Mouse (Mus musculus) midbrain, embryonic 12.5 days (tissue): Measurements from ENCODE around the gene Lrp6. TPM values are rescaled to one million over a fixed set of nuclear protein-coding genes. Genes with fewer than 3 reads are reported as not detected.

ENCODE experiments used
- ATAC-seq: fragments of 200-750 bp; cut with Nextera tagmentation; 2 replicates; pipeline ENCODE4 v1.8.0; 2017; ENCODE audit warnings: low read depth, moderate TSS enrichment, moderate library complexity; ENCODE audit not compliant: low FRiP score
- H3K27ac ChIP-seq: fragments of 300-500 bp; sonication (generic); replicated peaks from 2 replicates; pipeline ENCODE4 v1.5.1; 2016; ENCODE audit warnings: mild to moderate bottlenecking
- H3K27me3 ChIP-seq: fragments of 300-500 bp; sonication (generic); 2 replicates; pipeline ENCODE4 v1.6.1; 2016; ENCODE audit warnings: mild to moderate bottlenecking
- H3K36me3 ChIP-seq: fragments of 300-500 bp; sonication (generic); 2 replicates; pipeline ENCODE4 v1.6.1; 2016
- H3K4me1 ChIP-seq: fragments of 300-500 bp; sonication (generic); 2 replicates; pipeline ENCODE4 v1.6.1; 2016
- H3K4me2 ChIP-seq: fragments of 300-500 bp; sonication (generic); replicated peaks from 2 replicates; pipeline ENCODE4 v1.6.1; 2016; ENCODE audit warnings: mild to moderate bottlenecking, moderate library complexity
- H3K4me3 ChIP-seq: fragments of 300-500 bp; sonication (generic); 2 replicates; pipeline ENCODE4 v1.5.1; 2016; ENCODE audit warnings: mild to moderate bottlenecking
- H3K9ac ChIP-seq: fragments of 300-500 bp; sonication (generic); replicated peaks from 2 replicates; pipeline ENCODE4 v1.6.1; 2016; ENCODE audit warnings: mild to moderate bottlenecking, moderate library complexity
- H3K9me3 ChIP-seq: fragments of 300-500 bp; sonication (generic); 2 replicates; pipeline ENCODE4 v1.6.1; 2016; ENCODE audit warnings: mild to moderate bottlenecking
- WGBS: fragments of 180-500 bp; shearing (Covaris S2); methylation state at CpG from one replicate; pipeline ENCODE4 v1.1.7; 2016; 5-methylcytosine and 5-hydroxymethylcytosine counted together
- polyA plus RNA-seq: library from polyadenylated mRNA; unstranded; fragments of >200 nt; fragmentation: Nextera tagmentation; extraction: Ambion mirVana; gene quantifications from 2 replicates; pipeline ENCODE4 v1.2.1, GENCODE M21; 2016

The Lrp6 gene
- polyA plus RNA-seq, 1 experiment from 2014 or later = 33.7 TPM

DNA sequence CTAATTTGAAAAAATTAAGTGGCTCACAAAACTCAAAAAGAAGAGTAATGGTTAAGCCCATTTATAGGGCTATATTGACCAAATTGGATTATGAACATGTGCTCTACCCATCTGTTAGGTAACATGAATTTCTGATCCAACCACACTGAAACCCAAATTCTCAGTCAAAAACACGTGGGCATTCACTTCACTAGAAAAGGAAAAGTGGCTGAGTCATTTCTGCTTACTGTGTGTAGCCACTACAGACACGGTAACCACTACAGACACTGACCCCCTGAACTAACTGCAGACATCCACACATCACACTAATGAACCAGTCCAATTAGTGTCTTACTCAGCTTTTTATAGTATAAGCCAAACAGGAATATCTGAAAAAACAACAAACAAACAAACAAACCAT, 22.7 kb downstream of the Lrp6 start:
- ATAC-seq = no peak
- 0 out of 2 replicates have a peak, but pooled peaks cover 4% of the 10 kb centered on the region for H3K36me3 ChIP-seq
- H3K27ac ChIP-seq = no peak overlapping the region
- no peak overlapping the region for H3K9ac ChIP-seq
- 0 out of 2 replicates have a peak, but pooled peaks cover 3% of the 10 kb centered on the region for H3K4me1 ChIP-seq
- no peak overlapping the region for H3K4me3 ChIP-seq
- no peak overlapping the region for H3K4me2 ChIP-seq
- no peaks in the 10 kb centered on the region for H3K27me3 ChIP-seq
- no peaks in the 10 kb centered on the region for H3K9me3 ChIP-seq
- 78% methylated on average over 2 of the region's 2 CpGs for WGBS

DNA sequence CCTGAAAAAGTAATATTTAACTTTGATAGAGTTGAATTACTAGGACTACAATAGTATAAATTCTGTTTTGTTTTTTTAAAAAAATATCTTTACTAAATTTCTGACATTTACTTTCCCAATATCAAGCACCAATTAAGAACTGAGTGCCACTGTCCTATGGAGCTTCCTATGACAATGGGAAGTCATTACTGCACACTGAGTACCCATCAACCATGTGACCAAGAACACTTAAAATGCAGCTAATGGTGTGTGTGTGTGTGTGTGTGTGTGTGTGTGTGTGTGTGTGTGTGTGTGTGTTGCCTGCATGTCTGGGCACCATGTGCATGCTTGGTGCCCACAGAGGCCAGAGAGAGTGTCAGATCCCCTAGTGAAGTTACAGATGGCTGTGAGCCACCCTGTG, 23.2 kb downstream of the Lrp6 start:
- no peak overlapping the region for H3K4me3 ChIP-seq
- H3K27ac ChIP-seq = no peak overlapping the region
- H3K9me3 ChIP-seq = no peaks in the 10 kb centered on the region
- H3K4me2 ChIP-seq = no peak overlapping the region
- ATAC-seq = no peak
- H3K36me3 ChIP-seq = 0 out of 2 replicates have a peak, but pooled peaks cover 4% of the 10 kb centered on the region
- H3K9ac ChIP-seq = no peak overlapping the region
- peaks cover 7% of the 10 kb centered on the region; the same call in 1 of the 2 replicates for H3K4me1 ChIP-seq
- no peaks in the 10 kb centered on the region for H3K27me3 ChIP-seq

DNA sequence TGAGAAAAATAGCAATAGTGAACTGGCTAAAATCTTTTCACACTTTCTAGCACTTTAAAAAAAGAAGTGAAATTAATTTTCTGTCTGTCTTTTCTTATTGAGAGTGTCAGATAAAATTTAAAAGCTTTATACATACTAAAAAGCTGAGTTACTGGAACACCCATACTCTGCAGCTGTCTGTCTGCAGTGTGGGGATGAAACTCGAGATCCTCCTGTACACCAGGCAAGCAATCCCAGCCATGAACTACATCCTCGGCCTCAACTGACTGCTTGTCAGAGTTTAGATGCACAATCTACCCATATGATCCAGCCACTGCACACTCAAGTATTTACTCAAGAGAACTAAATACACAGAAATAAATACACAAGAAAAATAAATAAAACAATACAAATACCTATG, 24.4 kb downstream of the Lrp6 start:
- H3K27ac ChIP-seq = no peak overlapping the region
- no peaks in the 10 kb centered on the region for H3K9me3 ChIP-seq
- 96% methylated on average over 2 of the region's 2 CpGs for WGBS
- H3K4me3 ChIP-seq = no peak overlapping the region
- H3K4me1 ChIP-seq = peaks cover 12% of the 10 kb centered on the region
- ATAC-seq = no peak
- no peak overlapping the region for H3K4me2 ChIP-seq
- no peak overlapping the region for H3K9ac ChIP-seq
- H3K36me3 ChIP-seq = 0 out of 2 replicates have a peak, but pooled peaks cover 4% of the 10 kb centered on the region
- no peaks in the 10 kb centered on the region for H3K27me3 ChIP-seq

GRCm38 (mm10) chr6:134540161-134540560, 26.6 kb downstream of the Lrp6 start:
- Histone ChIP-seq H3K4me2 (no peak overlapping the region), H3K36me3 (0 out of 2 replicates have a peak, but pooled peaks cover 4% of the 10 kb centered on the region), H3K27me3 (no peaks in the 10 kb centered on the region), H3K4me3 (no peak overlapping the region), H3K9me3 (no peaks in the 10 kb centered on the region), H3K27ac (no peak overlapping the region), H3K9ac (no peak overlapping the region), H3K4me1 (peaks cover 9% of the 10 kb centered on the region)
- ATAC-seq = no peak
- 90% methylated on average over 6 of the region's 6 CpGs for WGBS

GRCm38 (mm10) chr6:134539459-134539858, 27.3 kb downstream of the Lrp6 start:
- H3K9me3 ChIP-seq = no peaks in the 10 kb centered on the region
- 89% methylated on average over 3 of the region's 3 CpGs for WGBS

GRCm38 (mm10) chr6:134538805-134539204, 28.0 kb downstream of the Lrp6 start:
- no peak overlapping the region for H3K9ac ChIP-seq
- H3K27me3 ChIP-seq = no peaks in the 10 kb centered on the region
- H3K36me3 ChIP-seq = 0 out of 2 replicates have a peak, but pooled peaks cover 4% of the 10 kb centered on the region
- no peaks in the 10 kb centered on the region for H3K9me3 ChIP-seq
- H3K27ac ChIP-seq = no peak overlapping the region
- 95% methylated on average over 4 of the region's 4 CpGs for WGBS
- no peak for ATAC-seq
- H3K4me1 ChIP-seq = peaks cover 9% of the 10 kb centered on the region
- no peak overlapping the region for H3K4me2 ChIP-seq
- H3K4me3 ChIP-seq = no peak overlapping the region

More at GRCm38 (mm10) chr6:134539459-134539858, 27.3 kb downstream of the Lrp6 start:
- H3K27me3 ChIP-seq = no peaks in the 10 kb centered on the region
- ATAC-seq = no peak
- no peak overlapping the region for H3K27ac ChIP-seq
- no peak overlapping the region for H3K4me3 ChIP-seq
- H3K4me2 ChIP-seq = no peak overlapping the region
- peaks cover 9% of the 10 kb centered on the region for H3K4me1 ChIP-seq
- H3K36me3 ChIP-seq = 0 out of 2 replicates have a peak, but pooled peaks cover 4% of the 10 kb centered on the region
- no peak overlapping the region for H3K9ac ChIP-seq

- no peaks in the 10 kb centered on the region for H3K27me3 ChIP-seq
- ATAC-seq = peak; percentile 72; the same call in 1 of the 2 replicates
- no peak overlapping the region for H3K4me3 ChIP-seq
- H3K36me3 ChIP-seq = 0 out of 2 replicates have a peak, but pooled peaks cover 4% of the 10 kb centered on the region
- H3K4me1 ChIP-seq = peaks cover 9% of the 10 kb centered on the region
- H3K9me3 ChIP-seq = no peaks in the 10 kb centered on the region
- H3K4me2 ChIP-seq = no peak overlapping the region
- H3K9ac ChIP-seq = no peak overlapping the region
- peak overlapping the region; percentile 35; the same call in 1 of the 2 replicates for H3K27ac ChIP-seq
- WGBS = 62% methylated on average over 10 of the region's 10 CpGs
Measured at GRCm38 (mm10) chr6:134537461-134538117, 29.2 kb downstream of the Lrp6 start.

DNA sequence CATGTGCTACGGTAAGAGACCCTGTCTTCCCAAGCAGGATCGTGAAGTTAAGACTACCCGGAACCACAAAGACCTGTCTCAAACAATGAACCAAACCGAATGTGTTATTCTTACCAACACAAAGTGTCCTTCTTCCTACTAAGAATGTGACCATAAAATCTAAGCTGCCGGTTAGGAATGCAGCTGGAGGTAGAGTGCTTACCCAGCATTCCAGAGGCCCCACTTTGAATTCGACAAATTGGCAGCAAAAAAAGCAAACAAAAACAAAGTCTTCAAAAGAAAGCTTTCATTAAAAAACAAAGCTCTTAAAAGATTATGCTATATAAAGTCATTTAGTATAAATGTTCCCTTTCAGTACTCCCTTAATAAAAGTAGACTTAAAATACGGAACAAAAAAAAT, 31.6 kb downstream of the Lrp6 start:
- H3K9me3 ChIP-seq = 0 out of 2 replicates have a peak, but pooled peaks cover 6% of the 10 kb centered on the region
- H3K9ac ChIP-seq = no peak overlapping the region
- H3K27me3 ChIP-seq = no peaks in the 10 kb centered on the region
- ATAC-seq = no peak
- no peak overlapping the region for H3K4me2 ChIP-seq
- 66% methylated on average over 7 of the region's 7 CpGs for WGBS
- H3K36me3 ChIP-seq = no peaks in the 10 kb centered on the region
- H3K27ac ChIP-seq = no peak overlapping the region
- H3K4me1 ChIP-seq = peaks cover 9% of the 10 kb centered on the region
- H3K4me3 ChIP-seq = no peak overlapping the region

DNA sequence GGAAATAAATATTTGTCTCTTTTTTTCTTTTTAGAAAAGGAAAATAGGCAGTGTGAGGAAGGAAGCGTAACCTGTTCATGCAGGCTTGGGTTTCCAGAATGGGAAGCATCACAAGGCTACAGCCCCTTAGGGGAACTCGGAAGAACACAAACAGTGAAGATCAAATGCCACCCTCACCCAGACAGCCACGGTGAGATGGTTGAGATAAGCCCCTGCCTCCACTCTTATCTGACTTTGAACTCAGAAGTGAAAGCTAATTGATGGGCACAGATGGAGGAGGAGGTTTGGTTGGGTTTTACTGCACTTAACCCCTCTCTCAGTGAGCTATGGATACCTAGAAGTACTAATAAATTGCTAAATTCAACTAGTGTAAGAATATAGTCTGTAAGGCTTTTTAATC, 33.7 kb downstream of the Lrp6 start:
- WGBS = 84% methylated on average over 3 of the region's 3 CpGs
- Histone ChIP-seq H3K27me3 (no peaks in the 10 kb centered on the region), H3K9ac (no peak overlapping the region), H3K4me2 (no peak overlapping the region), H3K27ac (no peak overlapping the region), H3K4me1 (peaks cover 5% of the 10 kb centered on the region), H3K4me3 (no peak overlapping the region), H3K36me3 (no peaks in the 10 kb centered on the region), H3K9me3 (0 out of 2 replicates have a peak, but pooled peaks cover 6% of the 10 kb centered on the region)
- ATAC-seq = no peak

DNA sequence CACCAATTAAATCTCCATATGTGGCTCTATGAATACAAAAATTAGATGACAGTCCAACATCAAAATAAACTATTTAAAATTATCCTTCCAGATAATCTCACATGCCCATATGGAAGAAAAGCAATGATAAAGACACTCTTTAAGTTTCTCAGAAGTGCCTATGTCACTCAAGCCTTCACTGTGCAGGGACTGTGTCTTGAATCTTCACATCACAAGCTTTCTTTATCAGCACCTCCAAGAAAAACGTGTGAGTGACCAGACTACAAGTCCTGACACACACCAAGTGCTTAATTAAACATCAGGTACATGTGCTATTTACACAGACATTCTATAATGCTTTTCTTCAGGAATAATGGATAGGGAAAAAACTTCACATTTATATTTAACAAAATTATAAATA, 34.8 kb downstream of the Lrp6 start:
- Histone ChIP-seq H3K27ac (no peak overlapping the region), H3K4me3 (no peak overlapping the region), H3K9ac (no peak overlapping the region), H3K9me3 (0 out of 2 replicates have a peak, but pooled peaks cover 6% of the 10 kb centered on the region), H3K36me3 (no peaks in the 10 kb centered on the region), H3K27me3 (no peaks in the 10 kb centered on the region), H3K4me2 (no peak overlapping the region), H3K4me1 (peaks cover 11% of the 10 kb centered on the region)
- ATAC-seq = no peak
- WGBS = 70% methylated on average over 1 of the region's 1 CpGs

DNA sequence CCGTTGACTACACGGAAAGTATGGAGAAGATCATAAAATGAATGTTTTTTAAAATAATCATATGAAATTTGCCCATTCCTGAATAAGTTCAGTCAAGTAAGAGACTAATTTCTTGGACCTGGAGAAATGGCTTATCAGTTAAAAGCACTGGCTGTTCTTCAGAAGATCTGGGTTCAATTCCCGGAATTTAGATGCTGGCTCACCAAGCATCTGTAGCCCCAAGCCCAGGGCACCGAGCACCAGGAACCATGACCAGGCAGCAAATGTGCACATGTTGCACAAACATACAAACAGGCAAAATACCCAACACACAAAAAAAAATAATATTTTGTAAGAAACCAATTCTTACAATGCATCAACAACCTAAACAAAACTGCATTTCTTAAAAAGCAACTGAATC, 37.4 kb downstream of the Lrp6 start:
- Histone ChIP-seq H3K4me1 (peaks cover 15% of the 10 kb centered on the region), H3K9me3 (0 out of 2 replicates have a peak, but pooled peaks cover 6% of the 10 kb centered on the region), H3K4me2 (no peak overlapping the region), H3K27me3 (no peaks in the 10 kb centered on the region), H3K36me3 (no peaks in the 10 kb centered on the region), H3K9ac (no peak overlapping the region), H3K4me3 (no peak overlapping the region), H3K27ac (no peak overlapping the region)
- 96% methylated on average over 4 of the region's 4 CpGs for WGBS
- ATAC-seq = no peak

DNA sequence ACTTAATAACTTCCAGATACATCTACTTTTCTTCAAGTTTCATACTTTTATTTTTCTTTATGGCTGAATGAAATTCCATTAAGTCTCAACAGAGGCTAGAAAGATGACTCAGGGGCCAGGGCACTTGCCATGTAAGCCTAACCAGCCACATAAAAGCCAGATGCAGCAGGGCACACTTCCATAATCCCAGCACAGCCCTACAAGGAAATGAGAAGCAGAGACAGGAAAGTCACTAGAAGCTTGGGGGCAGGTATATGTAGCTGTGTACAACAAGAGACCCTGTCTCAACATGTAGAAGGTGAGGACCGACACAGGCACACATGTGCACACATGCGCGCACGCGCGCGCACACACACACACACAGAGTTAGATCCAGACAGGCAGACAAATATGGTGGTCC, 38.4 kb downstream of the Lrp6 start:
- Histone ChIP-seq H3K27ac (no peak overlapping the region), H3K9me3 (0 out of 2 replicates have a peak, but pooled peaks cover 6% of the 10 kb centered on the region), H3K9ac (no peak overlapping the region), H3K4me1 (peaks cover 15% of the 10 kb centered on the region), H3K4me2 (no peak overlapping the region), H3K4me3 (no peak overlapping the region), H3K36me3 (no peaks in the 10 kb centered on the region), H3K27me3 (no peaks in the 10 kb centered on the region)
- 97% methylated on average over 7 of the region's 7 CpGs for WGBS
- ATAC-seq = no peak
